Mouse (Mus musculus) liver, adult 2 months (tissue): ENCODE results near the gene Tnnc2. TPM values are rescaled to one million over a fixed set of nuclear protein-coding genes. Genes with fewer than 3 reads are reported as not detected.
"Not testable (repeated sequence)": the region's sequence is repeated elsewhere in the genome, so short reads cannot be mapped to it uniquely, and the experiment has no call there.

Experiments used
- DNase-seq: peaks from one replicate; pipeline ENCODE4 v3.0.0-alpha.2; 2011; ENCODE audit warnings: low read depth, low spot score; ENCODE audit errors: extremely low read depth
- H3K27ac ChIP-seq: fragments of 200-500 bp; replicated peaks from 2 replicates; pipeline ENCODE4 v1.5.1; 2012; ENCODE audit warnings: low read depth, mild to moderate bottlenecking, control low read depth, inconsistent platforms, low read length; ENCODE audit not compliant: insufficient read depth
- H3K27me3 ChIP-seq: fragments of 200-500 bp; 2 replicates; pipeline ENCODE4 v1.6.1; 2012; ENCODE audit warnings: mild to moderate bottlenecking, moderate library complexity, low read length, inconsistent platforms; ENCODE audit not compliant: control insufficient read depth, insufficient read depth
- H3K36me3 ChIP-seq: fragments of 200-500 bp; 2 replicates; pipeline ENCODE4 v1.6.1; 2012; ENCODE audit warnings: low read length, inconsistent platforms; ENCODE audit not compliant: control insufficient read depth, insufficient read depth
- H3K4me1 ChIP-seq: fragments of 200-500 bp; 2 replicates; pipeline ENCODE4 v1.6.1; 2011; ENCODE audit warnings: low read length; ENCODE audit not compliant: control insufficient read depth, insufficient read depth
- H3K4me3 ChIP-seq: fragments of 200-500 bp; 2 replicates; pipeline ENCODE4 v1.5.1; 2011; ENCODE audit warnings: low read depth, mild to moderate bottlenecking, control low read depth, low read length, moderate library complexity; ENCODE audit not compliant: insufficient read depth
- H3K79me2 ChIP-seq: fragments of 200-500 bp; 2 replicates; pipeline ENCODE4 v1.6.1; 2012; ENCODE audit warnings: inconsistent platforms, mild to moderate bottlenecking, low read length, moderate library complexity; ENCODE audit not compliant: control insufficient read depth, insufficient read depth
- H3K9ac ChIP-seq: fragments of 200-500 bp; 2 replicates; pipeline ENCODE4 v1.6.1; 2012; ENCODE audit warnings: low read depth, mild to moderate bottlenecking, control low read depth, inconsistent platforms, low read length
- CTCF ChIP-seq: fragments of 200-500 bp; IDR thresholded peaks from 2 replicates; pipeline ENCODE4 v1.5.1; 2011; ENCODE audit warnings: low read depth, low read length, control low read depth
- POLR2A ChIP-seq: fragments of 200-500 bp; IDR thresholded peaks from 2 replicates; pipeline ENCODE4 v1.6.1; 2011; ENCODE audit warnings: low read length, control low read depth; ENCODE audit not compliant: insufficient read depth; ENCODE audit errors: extremely low read depth
- WGBS: fragments of 180-500 bp; shearing (Covaris S2); methylation state at CpG from one replicate; pipeline ENCODE4 v1.1.7; 2018; 5-methylcytosine and 5-hydroxymethylcytosine counted together
- polyA plus RNA-seq: library from polyadenylated mRNA; depleted of rRNA; stranded (reverse); fragments of >200 nt; gene quantifications from 2 replicates; pipeline ENCODE4 v1.2.3, GENCODE M21; 2012
- total RNA-seq: library from RNA; depleted of rRNA; stranded (reverse); fragments of >200 nt; gene quantifications from 2 replicates; pipeline ENCODE4 v1.2.3, GENCODE M21; 2014

Tnnc2 gene
- total and polyA plus RNA-seq, 2 experiments, result 6.1 TPM; not detected in 1

DNA sequence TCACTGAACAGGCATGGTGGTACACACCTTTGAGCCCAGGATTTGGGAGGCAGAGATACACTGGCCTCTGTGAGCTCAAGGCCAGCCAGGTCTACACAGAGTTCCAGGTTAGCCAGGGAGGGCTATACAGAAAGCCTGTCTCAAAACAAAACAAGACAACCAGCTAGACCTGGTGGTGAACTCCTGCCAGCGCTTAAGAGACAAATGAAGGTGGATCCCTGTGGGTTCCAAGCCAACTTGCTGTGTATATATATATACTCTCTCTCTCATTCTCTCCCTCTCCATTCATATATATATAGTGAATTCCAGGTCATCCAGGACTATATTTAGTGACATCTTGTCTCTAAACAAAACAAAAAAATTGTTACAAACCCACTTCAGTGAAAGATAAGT is 24.1 kb upstream of the Tnnc2 start:
- peaks cover 9% of the 10 kb centered on the region for H3K4me1 ChIP-seq
- H3K27ac ChIP-seq, result peak overlapping the region; percentile 76
- no peak for DNase-seq
- H3K79me2 ChIP-seq, result peaks cover 10% of the 10 kb centered on the region; the same call in 1 of the 2 replicates
- H3K9ac ChIP-seq, result peak overlapping the region; percentile 87; the same call in 1 of the 2 replicates
- no peak for TF ChIP-seq CTCF
- TF ChIP-seq POLR2A, result no peak
- peak overlapping the region; percentile 77 for H3K4me3 ChIP-seq
- no peaks in the 10 kb centered on the region for H3K27me3 ChIP-seq
- 23% methylated on average over 1 of the region's 1 CpGs for WGBS
- H3K36me3 ChIP-seq, result no peaks in the 10 kb centered on the region

DNA sequence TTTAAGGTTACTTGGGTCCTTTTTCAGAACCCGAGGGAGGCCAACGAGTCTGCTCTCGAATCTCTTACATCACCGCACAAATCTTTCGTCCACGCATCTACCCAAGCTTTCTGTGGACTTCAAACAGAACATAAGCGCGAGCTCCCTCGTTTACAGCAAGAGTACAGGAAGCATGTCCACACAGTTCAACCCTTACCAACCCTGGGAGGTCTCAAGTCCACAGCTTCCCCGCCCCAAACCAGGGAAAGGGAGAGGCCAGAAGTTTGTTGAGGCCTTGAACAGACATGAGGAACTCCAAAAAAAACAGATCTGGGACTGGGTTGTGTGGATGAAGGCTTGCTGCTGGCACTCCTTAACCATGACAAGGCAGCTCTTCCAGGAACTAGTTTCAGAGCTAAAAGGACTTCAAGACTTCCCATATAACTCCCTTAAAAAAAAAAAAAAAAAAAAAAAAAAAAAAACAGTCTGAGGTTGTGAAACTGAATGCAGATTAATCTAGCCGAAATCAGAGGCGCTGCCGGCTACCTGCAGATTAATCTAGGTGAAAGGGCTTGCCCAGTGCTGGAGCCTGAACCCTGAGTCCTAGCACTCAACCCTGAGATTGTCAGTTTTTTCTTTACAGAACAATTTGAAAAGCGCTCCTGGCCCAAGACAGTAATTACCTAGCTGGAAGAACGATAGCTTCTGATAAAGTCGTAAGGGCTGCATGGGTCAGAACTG is 23.6 kb upstream of the Tnnc2 start:
- H3K4me1 ChIP-seq, result peaks cover 9% of the 10 kb centered on the region
- H3K4me3 ChIP-seq, result peak overlapping the region; percentile 77
- DNase-seq, result peak; percentile 73
- 28% methylated on average over 16 of the region's 16 CpGs for WGBS
- H3K27me3 ChIP-seq, result no peaks in the 10 kb centered on the region
- peak overlapping the region; percentile 42 for H3K9ac ChIP-seq
- H3K27ac ChIP-seq, result peak overlapping the region; percentile 76
- H3K79me2 ChIP-seq, result peaks cover 10% of the 10 kb centered on the region; the same call in 1 of the 2 replicates
- H3K36me3 ChIP-seq, result no peaks in the 10 kb centered on the region
- TF ChIP-seq CTCF (no peak), POLR2A (no peak)

DNA sequence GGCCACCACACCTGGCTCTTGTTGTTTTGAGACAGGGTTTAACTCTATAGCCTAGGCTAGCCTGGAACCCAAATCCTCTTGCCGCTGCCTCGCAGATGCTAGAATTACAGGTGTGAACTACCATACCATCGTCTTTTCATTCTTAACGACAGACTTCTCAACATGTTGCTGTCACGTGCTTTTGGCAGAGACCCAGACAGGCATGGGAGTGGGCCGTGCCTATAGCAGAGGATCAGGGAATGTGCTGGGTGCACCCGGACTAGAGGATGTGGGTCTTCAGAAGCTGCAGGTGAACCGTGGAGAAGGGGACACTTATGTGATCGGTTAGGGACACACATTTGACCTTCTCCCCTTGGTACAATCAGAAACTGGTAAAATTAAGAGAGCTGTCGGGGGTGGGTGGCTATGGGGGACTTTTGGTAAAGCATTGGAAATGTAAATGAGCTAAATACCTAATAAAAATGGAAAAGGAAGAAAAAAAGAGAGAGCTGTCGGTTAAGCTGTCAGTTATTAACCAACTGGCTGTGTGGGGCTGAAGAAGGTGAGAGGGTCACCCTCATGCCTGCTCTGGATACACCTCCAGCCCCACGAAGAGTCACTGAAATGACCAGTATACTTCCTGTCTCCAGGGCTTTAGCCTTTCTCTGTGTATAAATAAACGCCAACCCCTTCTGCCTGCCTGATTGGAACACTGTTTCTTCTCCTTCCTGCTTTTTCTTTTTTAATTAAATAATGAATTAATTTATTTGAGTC is 20.7 kb upstream of the Tnnc2 start:
- WGBS, result 82% methylated on average over 13 of the region's 13 CpGs
- peaks cover 9% of the 10 kb centered on the region for H3K4me1 ChIP-seq
- no peaks in the 10 kb centered on the region for H3K27me3 ChIP-seq
- H3K27ac ChIP-seq, result no peak overlapping the region
- no peak overlapping the region for H3K9ac ChIP-seq
- peaks cover 13% of the 10 kb centered on the region for H3K36me3 ChIP-seq
- H3K4me3 ChIP-seq, result no peak overlapping the region
- peaks cover 10% of the 10 kb centered on the region; the same call in 1 of the 2 replicates for H3K79me2 ChIP-seq
- DNase-seq, result no peak
- TF ChIP-seq CTCF (no peak), POLR2A (no peak)

DNA sequence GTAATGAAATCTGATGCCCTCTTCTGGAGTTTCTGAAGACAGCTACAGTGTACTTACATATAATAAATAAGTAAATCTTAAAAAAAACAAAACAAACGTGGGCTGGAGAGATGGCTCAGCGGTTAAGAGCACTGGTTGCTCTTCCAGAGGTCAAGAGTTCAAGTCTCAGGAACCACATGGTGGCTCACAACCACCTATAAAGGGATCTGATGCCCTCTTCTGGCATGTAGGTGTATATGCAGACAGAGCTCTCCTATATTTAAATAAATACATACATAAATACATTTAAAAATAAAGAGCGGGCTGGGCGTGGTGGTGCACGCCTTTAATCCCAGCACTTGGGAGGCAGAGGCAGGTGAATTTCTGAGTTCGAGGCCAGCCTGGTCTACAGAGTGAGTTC is 18.8 kb upstream of the Tnnc2 start:
- H3K79me2 ChIP-seq, H3K27ac ChIP-seq, H3K27me3 ChIP-seq, H3K4me1 ChIP-seq, H3K4me3 ChIP-seq, H3K9ac ChIP-seq: not testable (repeated sequence)
- WGBS, result 62% methylated on average over 6 of the region's 6 CpGs
- peaks cover 16% of the 10 kb centered on the region for H3K36me3 ChIP-seq
- peak; percentile 47 for DNase-seq

DNA sequence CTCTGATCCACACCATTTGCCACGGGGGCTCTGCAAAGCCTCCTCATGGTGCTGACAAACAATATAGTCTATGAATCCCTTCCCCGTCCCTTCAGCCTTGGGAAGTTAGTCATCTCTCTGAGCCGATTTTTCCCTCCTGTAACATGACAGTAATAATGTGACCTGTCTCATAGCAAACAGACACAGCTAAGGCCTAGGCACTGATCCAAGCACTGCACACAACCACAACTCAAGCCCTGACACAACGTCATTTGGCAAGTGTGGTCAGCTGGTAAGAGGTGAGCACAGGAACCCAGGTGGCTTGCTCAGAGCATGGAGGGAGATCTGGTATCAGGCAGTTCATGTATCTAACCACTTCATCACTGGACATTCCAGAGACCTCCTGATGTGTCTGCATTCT is 16.1 kb upstream of the Tnnc2 start:
- peaks cover 12% of the 10 kb centered on the region for H3K4me1 ChIP-seq
- H3K27me3 ChIP-seq, result no peaks in the 10 kb centered on the region
- WGBS, result 70% methylated on average over 4 of the region's 4 CpGs
- no peak overlapping the region for H3K9ac ChIP-seq
- TF ChIP-seq CTCF, result no peak
- no peak for TF ChIP-seq POLR2A
- H3K36me3 ChIP-seq, result peaks cover 20% of the 10 kb centered on the region
- DNase-seq, result no peak
- H3K79me2 ChIP-seq, result no peaks in the 10 kb centered on the region
- no peak overlapping the region for H3K4me3 ChIP-seq
- no peak overlapping the region for H3K27ac ChIP-seq

DNA sequence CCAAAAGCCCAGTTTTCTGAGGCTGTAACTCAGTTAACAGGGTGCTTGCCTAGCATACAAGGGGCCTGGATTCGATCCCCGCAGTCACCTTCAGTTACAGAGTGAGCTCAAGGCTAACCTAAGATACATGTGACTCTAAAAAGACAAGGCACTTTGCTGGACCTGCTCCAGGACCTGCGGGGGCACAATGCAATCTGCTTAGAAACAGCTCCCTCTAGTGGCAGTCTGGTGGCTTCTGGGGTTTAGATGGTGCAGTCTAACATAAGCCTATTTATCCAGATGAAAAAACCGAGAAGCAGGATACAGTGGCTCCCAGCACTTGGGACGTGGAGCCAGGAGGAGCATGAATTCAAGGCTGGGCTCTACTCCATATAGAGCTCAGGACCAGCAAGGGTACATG is 14.5 kb upstream of the Tnnc2 start:
- Histone ChIP-seq H3K36me3 (peaks cover 20% of the 10 kb centered on the region), H3K9ac (no peak overlapping the region), H3K4me3 (no peak overlapping the region), H3K79me2 (no peaks in the 10 kb centered on the region), H3K27ac (no peak overlapping the region), H3K4me1 (peaks cover 13% of the 10 kb centered on the region), H3K27me3 (no peaks in the 10 kb centered on the region)
- 15% methylated on average over 5 of the region's 5 CpGs for WGBS
- DNase-seq, result peak; percentile 79
- peak; percentile 90 for TF ChIP-seq CTCF
- no peak for TF ChIP-seq POLR2A
